Mouse (Mus musculus): Measurements from ENCODE around the gene Vac14.
A peak's percentile ranks its signal among the peaks of the same experiment; 100 is the strongest.

Vac14 gene

DNA sequence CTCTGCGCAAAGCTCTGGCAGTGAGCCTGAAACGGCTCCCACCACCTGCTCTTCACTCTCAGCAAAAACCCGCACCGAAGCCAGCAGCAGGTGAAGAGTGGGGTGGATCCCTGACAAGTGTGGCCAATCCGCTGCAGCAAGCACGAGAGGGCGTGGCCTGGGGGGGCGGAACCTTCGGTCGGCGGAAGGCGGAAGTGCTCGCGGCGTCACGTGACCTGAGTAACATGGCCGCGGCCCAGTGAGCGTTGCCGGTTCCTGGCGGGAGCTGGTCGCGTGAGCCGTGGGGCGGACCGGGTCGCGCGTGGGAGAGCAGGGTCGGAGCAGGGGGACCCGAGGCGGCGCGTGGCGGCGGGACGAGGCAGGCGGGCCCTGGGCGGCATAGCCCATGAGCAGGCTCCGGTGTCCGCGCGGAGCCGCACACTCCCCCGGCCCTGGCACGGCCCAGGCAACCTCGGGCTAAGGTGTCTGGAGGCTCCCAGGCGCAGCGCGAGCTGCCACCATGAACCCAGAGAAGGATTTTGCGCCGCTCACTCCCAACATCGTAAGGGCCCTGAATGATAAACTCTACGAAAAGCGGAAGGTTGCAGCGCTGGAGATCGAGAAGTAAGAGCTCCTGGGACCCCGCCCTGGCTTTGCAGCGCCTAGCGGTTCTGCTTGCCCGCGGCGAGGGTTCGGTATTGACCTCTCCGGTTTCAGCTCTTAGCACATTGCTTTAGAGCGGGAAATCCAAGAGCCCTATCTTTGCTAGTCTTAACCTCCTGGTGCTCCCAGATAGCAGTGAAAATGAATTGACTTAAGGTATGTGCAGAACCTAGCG lies at the start of gene Vac14:
Gene Vac14 (plus strand): TSS at position 195 of the 817 bp plus-strand sequence.
- DNase-seq = peak; percentile 99

DNA sequence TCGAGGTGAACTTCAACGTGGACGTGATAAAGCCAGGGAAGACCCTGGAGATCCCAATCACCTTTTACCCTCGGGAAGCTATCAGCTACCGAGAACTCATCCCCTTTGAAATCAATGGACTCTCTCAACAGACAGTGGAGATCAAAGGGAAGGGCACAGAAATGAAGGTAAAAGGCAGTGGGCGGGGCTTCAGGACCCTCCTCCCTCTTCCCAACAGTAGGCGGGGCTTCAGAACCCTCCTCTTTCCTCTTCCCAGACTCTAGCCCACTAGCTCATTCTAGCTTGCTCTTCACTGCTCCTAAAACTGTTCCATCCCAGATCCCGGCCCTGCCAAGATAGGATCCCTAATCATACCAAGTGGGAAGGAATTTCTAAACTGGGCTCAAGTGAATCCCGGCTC lies 25.7 kb upstream of the Vac14 start:
- DNase-seq = no peak

DNA sequence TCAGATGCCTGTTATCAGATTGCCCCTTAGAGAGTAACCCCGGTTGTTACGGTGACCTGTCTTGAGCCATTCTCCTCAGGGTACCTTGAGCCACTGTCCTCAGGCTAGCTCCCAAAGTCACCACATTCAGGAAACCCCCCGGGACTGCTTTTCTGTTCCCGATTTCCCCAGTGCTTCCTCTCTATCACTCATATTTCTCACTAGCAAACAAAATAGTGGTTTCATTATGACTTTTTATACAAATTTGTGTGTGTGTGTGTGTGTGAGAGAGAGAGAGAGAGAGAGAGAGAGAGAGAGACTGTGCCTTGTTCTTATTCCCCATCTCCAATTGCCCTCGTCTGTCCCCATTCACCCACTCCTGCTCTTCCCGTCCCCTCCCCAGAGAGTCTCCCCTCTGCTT lies 24.2 kb upstream of the Vac14 start:
- DNase-seq = no peak

DNA sequence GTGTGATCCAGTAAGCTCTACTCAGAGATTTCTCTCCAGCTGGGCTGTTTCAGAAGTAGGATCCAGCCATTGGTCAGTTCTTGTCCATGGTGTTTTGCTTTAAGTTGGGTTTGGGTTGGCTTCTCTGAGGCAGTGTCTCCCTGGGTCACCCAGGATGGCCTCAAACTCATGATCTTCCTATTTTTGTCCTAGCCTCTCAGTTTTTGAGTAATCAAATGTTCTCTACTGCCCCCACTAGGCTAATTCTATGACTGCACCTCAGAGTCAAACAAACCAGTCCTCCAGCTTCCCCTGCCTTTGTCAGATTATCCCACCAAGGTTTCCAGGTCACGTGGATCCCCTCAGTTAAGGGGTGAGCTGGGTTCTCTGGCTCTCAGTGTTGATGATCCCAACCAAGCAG lies 13.8 kb upstream of the Vac14 start:
- DNase-seq = peak; percentile 27

DNA sequence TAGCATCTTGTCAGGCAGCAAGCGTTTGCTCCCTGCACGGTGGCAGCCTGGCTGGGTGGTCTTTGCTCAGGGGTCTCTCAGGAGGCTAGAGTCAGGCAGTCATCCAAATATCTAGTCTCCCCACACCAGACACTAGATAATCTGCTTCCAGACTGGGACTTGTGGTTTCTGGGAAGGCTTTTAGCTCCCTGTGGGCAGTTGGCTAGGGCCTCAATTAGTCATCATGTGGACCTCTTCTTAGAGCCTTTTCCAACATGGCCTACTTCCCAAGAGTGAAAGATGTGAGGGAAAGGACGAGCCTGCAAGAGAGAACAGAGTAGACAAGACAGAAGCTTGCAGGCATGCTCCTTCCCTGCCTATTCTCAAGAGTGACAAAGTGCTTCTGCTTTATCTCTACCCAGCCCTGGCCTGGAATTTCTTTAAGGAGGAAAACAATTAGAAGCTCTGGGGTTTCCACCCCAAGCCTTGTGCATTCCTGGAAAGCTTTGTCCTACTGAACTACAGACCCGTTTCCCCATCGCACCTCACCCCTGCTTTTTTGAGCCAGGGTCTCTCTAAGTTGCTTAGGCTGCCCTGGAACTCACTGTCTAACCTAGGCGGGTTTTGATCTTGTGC lies 12.9 kb upstream of the Vac14 start:
- DNase-seq = no peak

DNA sequence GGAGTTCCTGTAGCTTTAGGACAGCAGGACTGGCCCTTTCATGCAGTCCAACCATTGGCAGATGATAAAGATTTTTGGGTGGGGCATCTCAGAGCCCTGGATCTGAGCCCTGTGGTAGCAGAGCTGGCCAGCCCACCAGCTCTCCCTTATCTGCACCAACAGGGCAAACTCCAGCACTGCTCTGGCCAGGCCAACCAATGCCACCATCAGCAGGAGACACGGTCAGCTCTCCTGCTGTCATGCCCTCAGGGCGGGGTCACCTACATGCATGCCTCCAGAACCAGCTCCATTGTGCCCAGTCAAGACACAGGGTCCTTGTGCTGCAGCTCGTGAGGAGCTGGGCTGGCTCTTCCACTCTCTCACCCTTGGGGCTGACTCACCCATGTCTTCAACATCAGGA lies 2.7 kb upstream of the Vac14 start:
- DNase-seq = no peak

DNA sequence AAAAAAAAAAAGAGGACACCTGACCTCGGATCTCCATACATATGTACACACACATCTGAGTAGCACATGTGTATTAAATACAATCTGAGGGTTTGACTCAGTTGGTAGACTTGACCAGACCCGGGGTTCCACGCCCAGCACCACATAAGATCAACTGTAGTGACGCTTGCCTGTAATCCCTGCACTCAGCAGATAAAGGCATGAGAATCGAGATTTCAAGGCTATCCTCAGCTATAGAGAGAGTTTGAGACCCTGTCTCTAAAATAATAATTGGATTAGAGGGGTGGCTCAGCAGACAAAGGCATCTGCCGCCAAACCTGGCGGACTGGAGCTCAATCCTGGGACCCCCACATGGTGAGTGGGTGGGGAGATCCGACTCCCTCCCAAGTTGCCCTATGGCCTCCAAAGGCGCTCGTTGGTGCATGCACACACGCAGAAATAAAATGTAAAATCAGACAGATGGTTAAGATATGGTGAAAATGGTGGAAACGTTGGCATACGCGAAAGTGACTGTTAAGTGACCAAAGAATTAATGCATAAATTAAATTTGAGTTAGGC lies 505 bp upstream of the Vac14 start:
- no peak for DNase-seq

DNA sequence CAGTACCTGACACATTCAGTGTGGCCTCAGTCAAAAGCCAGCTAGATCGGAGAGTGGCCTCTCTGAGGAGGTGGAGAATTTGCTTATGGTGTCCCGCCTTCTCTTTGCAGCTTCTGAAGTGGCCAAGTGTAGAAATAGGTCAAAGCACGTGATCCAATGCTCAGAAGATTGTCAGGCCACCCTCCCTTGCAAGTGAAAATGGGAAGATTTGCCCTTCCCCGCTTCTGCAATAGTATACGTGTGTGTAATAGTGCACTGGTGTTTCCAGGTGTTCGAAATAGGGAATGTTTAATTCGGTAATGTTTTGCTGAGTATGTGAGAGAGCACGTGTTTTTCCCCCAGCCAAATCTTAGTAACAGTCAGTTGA lies 806 bp downstream of the Vac14 start:
- DNase-seq = no peak

DNA sequence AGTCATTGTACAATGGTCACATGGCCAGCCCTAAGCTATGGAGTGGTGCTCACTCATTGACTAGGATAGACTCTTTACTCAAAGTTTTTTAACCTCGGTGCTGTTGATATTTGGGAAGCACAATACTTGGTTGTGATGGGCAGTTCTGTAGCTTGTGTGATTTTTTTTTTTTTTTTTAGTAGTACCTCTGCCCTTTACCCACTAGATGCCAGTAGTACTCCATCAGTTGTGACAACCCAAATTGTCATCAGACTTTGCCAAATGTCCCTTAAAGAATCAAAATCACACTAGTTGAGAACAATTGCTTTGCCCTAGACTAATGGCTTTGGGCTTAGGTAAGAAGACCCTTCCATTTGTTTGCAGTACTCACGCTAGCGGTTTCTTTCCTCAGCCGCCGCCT lies 1.5 kb downstream of the Vac14 start:
- DNase-seq = no peak

DNA sequence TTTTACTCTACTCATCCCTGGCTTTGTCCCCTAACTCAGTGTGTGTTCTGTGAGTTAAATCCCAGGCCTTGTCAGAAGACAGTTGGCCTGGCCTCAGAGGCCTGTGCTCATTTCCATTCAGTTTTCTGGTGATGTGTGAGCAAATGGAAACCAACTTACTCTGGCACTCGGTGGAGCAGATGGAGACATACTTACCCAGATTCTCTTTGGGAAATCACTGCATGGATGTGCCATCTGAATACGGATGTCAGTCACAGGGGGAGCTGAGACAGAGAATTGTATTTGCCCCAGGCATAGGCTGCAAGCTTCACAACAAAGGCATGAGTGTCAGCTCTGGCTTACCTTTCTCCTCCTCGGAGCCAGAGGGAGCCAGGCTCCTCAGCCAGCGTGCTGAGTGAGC lies 8.0 kb downstream of the Vac14 start:
- no peak for DNase-seq

DNA sequence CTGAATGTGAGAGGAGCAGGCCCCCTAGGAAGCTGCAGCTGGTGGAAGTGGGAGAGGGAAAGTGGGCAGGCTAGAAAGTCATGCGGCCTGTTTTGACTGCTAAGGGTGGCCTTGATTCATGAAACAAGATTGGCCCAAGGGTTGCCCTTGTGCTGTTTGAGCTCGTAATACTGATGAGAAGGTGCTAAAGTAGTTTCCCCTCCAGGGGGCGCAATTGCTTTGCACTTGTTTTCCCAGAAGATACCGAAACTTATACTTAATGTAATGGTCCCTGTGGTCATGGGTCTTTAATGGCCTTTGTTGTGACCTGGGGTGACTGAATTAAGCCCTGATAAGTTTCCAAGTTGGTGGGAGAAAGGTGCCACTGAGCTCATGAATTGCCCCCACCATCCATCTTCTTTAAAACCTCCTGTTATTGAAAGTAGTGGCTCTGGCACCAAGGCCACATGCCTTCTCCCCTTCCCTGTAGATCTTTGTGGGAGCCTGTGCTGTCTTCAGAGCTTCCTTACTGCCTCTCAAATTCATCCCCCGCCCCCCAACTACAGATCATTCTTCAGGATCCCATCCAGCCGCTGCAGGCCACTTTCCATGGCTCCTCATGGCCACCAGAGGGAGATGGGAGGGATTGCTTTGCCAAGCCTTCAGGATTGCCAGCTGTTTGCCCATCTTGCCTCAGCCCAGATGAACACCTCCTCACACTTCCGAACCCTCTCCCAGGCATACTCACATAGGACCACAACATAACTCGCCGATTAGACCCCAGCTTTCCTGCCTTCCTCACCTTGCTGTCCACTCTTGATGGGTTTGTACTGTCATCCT lies 11.1 kb downstream of the Vac14 start:
- DNase-seq = peak; percentile 46

DNA sequence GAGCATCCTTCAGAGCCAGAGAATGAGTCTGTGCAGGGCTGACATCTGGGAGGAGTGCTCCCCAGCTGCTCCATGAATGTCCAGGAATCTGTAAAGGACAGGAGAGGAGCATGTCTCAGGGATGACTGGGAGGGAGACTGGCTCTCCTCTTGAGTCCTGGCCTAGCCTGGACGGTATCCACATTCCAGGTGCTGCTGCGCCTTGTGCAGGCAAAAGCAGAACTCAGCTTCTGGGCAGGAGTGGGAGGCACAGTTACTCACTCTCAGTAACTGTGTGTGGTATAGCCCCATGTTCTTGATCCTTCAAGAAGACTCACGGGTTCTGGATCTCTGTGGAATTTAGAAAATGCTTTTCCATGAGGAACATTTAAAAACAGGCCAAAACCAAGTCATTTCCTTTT lies 11.7 kb downstream of the Vac14 start:
- DNase-seq = no peak

DNA sequence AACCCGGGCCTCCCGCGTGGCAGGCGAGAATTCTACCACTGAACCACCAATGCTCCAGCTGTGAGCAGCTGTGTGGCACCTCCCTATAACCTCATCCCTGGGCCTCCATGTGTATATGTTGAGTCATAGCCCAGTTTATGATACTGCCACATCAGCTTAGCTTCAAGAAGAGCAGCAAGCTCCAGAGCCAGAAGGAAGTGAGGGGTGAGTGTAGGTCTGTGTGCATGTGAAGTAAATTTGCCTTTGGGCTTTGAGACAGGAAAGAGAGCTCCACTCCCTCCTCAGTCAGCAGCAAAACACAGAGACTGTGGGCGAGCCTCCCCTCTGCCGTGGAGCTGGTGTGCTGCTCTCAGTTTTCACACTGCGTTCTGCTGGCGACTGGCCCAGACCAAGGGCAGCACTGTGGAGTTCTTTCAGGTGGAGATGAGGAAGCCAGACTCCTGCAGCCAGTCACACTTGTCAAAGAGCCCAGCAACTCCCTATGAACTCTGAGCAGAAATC lies 12.2 kb downstream of the Vac14 start:
- no peak for DNase-seq

DNA sequence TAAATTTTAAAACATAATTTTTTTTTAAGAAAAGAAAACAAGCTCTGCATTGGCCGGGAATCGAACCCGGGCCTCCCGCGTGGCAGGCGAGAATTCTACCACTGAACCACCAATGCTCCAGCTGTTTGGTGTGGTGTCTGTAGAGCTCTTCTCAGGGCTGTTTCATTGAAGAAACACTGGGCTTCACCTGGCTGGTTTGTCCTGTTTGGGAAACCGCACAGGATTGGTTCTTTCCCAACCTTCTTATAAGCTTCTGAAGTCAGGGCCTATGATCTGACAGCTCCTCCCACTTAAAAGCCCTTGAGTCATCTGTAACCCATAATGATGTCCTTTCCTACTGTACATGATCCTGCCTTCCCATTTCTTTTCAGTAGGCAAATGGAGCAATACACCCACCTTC lies 12.8 kb downstream of the Vac14 start:
- DNase-seq = no peak

DNA sequence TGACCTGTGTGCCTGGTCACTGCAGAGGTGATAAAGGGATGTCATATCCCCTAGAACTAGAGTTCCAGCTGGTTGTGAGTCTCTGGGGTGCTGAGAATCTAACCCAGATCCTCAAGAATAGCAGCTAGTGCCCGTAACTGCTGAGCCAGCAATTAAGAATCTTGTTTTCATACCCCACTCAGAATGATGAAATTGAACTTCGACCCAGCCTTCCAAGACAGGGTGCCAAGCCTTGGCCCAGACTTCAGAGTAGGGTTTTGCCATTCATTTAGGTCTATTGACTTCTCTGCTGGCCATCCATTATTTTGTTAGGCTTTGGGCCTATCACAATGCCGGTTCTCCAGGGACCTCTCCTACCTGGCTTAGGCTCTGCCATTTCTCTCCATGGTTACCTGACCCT lies 15.4 kb downstream of the Vac14 start:
- DNase-seq = no peak

DNA sequence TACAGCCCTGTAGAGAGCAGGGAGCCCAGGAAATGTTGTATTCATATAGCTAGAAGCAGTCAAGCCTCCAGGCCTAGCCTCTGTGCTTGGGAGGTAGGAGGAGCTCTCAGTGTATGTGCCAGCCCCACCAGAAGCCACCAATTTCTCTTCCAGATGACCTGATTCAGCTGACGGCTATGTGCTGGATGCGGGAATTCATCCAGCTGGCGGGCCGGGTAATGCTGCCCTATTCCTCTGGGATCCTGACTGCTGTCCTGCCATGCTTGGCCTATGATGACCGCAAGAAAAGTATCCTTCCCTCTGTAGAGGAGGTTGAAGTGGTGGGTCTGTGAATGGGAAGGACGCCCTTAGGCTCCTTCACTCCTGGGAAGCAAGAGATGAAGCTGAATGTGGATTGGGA lies 17.8 kb downstream of the Vac14 start:
- DNase-seq = no peak

DNA sequence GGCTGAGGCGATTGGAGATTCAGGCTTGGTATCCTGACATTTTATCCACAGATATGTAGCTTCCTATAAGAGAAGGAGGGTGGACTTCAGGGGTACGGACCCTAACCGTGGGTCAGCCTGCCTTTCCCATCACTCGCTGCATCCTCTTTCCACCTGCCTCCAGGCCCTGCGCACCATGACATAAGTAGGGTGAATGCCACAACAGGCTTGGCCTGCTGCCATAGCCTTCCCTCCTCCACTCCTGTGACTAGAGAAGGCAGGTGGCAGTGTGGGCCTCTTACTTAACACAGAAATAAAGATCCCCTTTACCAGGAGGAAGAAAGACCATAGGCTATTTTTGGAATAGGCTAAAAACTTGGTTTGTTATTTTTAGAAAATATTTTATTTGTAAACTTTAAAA lies 23.9 kb downstream of the Vac14 start:
- no peak for DNase-seq

DNA sequence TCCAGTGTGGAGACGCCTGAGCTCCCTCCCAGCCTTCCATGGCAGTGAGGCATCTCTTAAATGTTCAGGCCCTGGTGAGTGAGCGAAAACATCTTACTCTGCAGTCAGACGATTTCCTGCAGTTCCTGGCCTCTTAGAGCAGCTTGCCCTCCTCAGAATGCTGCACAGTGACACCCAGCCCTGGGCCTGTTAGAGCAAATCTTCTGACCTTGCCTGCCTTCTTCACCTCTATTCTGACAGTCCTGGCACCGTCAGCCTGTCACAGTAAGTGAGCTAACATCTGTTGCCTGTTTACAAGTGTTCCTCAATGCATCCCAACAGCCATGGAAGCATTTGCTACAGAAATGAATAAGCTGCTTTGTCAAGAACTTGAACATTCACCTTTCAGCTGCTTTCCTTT lies 24.8 kb downstream of the Vac14 start:
- no peak for DNase-seq

DNA sequence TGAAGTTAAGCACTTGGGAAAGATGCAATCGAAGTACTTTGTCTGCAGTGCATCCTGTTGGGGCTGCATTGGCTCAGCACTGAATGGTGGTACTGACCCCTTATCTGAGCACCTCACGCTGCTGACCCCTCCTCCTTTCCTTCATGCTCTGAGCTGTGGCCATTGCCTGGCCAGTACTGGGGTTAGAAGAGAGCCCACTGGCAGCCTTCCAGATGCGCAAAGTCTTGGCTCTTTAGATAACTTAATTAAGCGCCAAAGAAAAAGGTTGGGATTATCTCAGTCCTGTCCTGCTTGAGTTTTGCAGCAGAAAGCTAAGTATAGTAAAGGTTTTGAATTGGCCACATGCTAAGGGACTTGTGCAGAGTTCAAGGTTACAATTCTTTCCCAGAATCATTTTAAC lies 26.0 kb downstream of the Vac14 start:
- no peak for DNase-seq

DNA sequence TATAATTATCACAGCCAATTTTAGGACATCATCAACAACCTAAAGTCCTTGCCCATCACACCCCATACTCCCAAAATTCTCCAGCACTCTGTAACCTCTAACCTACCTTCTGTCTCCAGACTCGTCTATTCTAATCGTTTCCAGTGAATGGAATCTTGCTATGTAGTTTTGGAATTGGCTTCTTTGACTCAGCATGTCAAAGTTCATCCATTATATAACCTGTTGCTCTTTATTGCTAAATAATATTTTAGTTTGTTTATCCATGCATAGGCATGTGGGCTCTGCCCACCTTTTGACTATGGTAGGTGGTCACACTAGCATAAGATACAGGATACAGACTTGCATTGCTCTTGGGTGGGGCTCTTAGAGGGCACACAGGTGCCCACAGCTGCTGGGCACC lies 26.5 kb downstream of the Vac14 start:
- DNase-seq = no peak

DNA sequence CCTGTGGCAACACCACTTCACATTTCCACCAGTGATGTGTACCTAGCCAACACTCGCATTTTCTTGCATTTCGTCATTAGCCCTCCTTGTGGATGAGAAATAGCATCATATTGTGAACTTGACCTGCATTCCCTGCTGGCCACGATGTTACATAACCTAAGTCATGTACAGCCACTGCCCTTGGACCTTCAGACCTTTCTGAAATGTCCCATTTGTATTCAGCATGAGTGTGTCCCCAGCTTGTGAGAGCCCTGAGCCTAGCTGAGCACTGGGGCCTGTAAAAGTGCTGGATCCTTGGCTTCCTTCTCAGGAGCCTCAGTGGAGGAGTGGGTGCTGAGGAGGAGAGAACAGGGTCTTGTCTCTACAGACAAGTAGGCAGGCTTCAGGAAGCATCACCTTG lies 27.0 kb downstream of the Vac14 start:
- DNase-seq = no peak

DNA sequence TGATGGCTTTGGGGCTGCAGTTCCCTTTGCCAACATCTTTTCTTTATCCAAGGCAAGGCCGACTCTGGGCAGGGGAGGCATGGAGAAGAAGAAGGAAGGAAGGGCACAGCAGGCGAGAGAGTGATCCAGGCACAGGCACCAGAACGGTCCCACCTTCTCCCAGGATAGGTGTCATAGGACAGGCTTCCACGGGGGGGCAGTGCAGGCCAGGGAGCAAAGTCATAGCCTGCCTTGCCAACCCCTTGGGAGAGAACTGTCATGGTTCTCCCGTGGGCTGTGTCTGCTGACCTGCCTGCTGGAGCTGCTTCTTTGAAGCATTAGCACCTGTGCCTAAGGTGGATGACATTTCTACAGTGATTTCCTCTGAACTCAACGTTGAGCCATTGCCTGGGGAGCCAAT lies 27.7 kb downstream of the Vac14 start:
- DNase-seq = peak; percentile 25

DNA sequence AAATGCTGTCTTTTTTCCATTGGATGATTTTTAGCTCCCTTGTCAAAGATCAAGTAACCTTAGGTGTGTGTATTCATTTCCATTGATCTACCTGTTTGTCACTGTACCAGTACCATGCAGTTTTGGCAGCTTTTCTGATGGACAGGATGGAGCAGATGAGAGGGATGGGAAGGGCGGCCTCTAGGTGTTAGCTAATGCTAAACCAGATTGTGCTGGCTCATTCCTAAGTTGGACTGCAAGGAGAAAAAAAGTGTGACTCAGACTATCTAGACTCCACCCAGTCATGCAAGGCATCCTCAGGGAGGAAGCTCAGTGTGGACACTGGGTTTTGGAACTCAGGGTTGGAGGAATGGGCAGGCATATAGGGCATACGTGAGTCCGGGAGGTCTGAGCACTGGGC lies 30.2 kb downstream of the Vac14 start:
- no peak for DNase-seq

DNA sequence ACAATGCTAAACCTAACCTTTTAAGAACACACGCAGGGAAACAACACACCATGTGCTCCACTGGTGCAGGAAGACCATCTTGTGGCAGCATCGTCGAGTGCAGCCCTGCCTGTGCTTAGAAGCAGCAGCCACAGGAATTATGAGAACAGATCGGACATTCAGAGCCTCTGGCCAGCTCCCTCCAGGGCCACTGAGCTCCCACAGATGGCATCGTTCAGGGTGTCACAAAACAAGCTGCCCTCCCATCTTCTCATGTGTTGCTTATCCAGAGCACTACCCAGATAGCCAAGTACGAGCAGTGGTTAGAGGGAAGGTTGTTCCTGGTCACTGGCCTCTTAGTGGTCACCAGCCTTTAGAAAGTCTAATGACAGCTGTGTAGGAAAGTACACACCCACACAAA lies 30.9 kb downstream of the Vac14 start:
- DNase-seq = no peak
